Mouse (Mus musculus) megakaryocyte, embryonic 14.5 days (primary cell): Measurements from ENCODE around the gene Pkn1. TPM values are rescaled to one million over a fixed set of nuclear protein-coding genes. Genes with fewer than 3 reads are reported as not detected.

Source experiments
- H3K27me3 ChIP-seq: replicated peaks from 2 replicates; pipeline ENCODE3; 2012; ENCODE audit warnings: inconsistent platforms
- H3K36me3 ChIP-seq: replicated peaks from 2 replicates; pipeline ENCODE3; 2012; ENCODE audit warnings: low read length, inconsistent platforms, mixed read lengths
- H3K4me1 ChIP-seq: 2 replicates; pipeline ENCODE4 v1.6.1; 2012; ENCODE audit warnings: inconsistent platforms
- H3K4me3 ChIP-seq: replicated peaks from 2 replicates; pipeline ENCODE3; 2012; ENCODE audit warnings: moderate library complexity, mild to moderate bottlenecking, inconsistent platforms
- H3K9me3 ChIP-seq: 2 replicates; pipeline ENCODE4 v1.6.1; 2012; ENCODE audit warnings: inconsistent platforms
- FLI1 ChIP-seq: IDR thresholded peaks from 2 replicates; pipeline ENCODE4 v1.6.1; 2012; ENCODE audit warnings: low read length, inconsistent platforms, mixed read lengths
- GATA1 ChIP-seq: IDR thresholded peaks from 3 replicates; pipeline ENCODE4 v1.6.1; 2012; ENCODE audit warnings: mixed read lengths, low read length, inconsistent platforms, borderline replicate concordance
- polyA plus RNA-seq: library from polyadenylated mRNA; stranded (reverse); fragments of >175 nt; gene quantifications from 2 replicates; pipeline ENCODE4 v1.2.3, GENCODE M21; 2012; ENCODE audit warnings: low replicate concordance; ENCODE audit not compliant: insufficient read depth

Gene Pkn1
- polyA plus RNA-seq, 1 experiment = 73.0 TPM

- TF ChIP-seq GATA1 = no peak
- no peak for TF ChIP-seq FLI1
- peaks cover 85% of the 10 kb centered on the region for H3K36me3 ChIP-seq
- H3K4me3 ChIP-seq = no peak overlapping the region
- H3K4me1 ChIP-seq = peaks cover 40% of the 10 kb centered on the region
- no peaks in the 10 kb centered on the region for H3K9me3 ChIP-seq
- H3K27me3 ChIP-seq = no peaks in the 10 kb centered on the region
These were observed 9.7 kb downstream of the Pkn1 start for GRCm38 (mm10) chr8:83689264-83689663.

- Histone ChIP-seq H3K4me3 (no peak overlapping the region), H3K9me3 (no peaks in the 10 kb centered on the region), H3K36me3 (peaks cover 95% of the 10 kb centered on the region), H3K4me1 (peaks cover 35% of the 10 kb centered on the region), H3K27me3 (no peaks in the 10 kb centered on the region)
- no peak for TF ChIP-seq GATA1
- TF ChIP-seq FLI1 = no peak
These were observed 14.5 kb downstream of the Pkn1 start for GRCm38 (mm10) chr8:83684517-83684916.

GRCm38 (mm10) chr8:83681099-83681498 lies 17.9 kb downstream of the Pkn1 start:
- peaks cover 100% of the 10 kb centered on the region for H3K36me3 ChIP-seq
- no peaks in the 10 kb centered on the region for H3K9me3 ChIP-seq
- TF ChIP-seq FLI1 (no peak), GATA1 (no peak)
- H3K4me1 ChIP-seq = peaks cover 29% of the 10 kb centered on the region
- H3K4me3 ChIP-seq = no peak overlapping the region
- no peaks in the 10 kb centered on the region for H3K27me3 ChIP-seq

GRCm38 (mm10) chr8:83680603-83681002 lies 18.4 kb downstream of the Pkn1 start:
- Histone ChIP-seq H3K36me3 (peaks cover 100% of the 10 kb centered on the region), H3K4me3 (no peak overlapping the region), H3K27me3 (no peaks in the 10 kb centered on the region), H3K9me3 (no peaks in the 10 kb centered on the region), H3K4me1 (peaks cover 24% of the 10 kb centered on the region)
- TF ChIP-seq GATA1 (no peak), FLI1 (no peak)

GRCm38 (mm10) chr8:83679866-83680265 lies 19.1 kb downstream of the Pkn1 start:
- H3K4me1 ChIP-seq = peaks cover 21% of the 10 kb centered on the region
- H3K4me3 ChIP-seq = no peak overlapping the region
- no peaks in the 10 kb centered on the region for H3K27me3 ChIP-seq
- no peaks in the 10 kb centered on the region for H3K9me3 ChIP-seq
- peaks cover 100% of the 10 kb centered on the region for H3K36me3 ChIP-seq
- TF ChIP-seq FLI1 (no peak), GATA1 (no peak)

GRCm38 (mm10) chr8:83674497-83674896 lies 24.5 kb downstream of the Pkn1 start:
- Histone ChIP-seq H3K4me3 (no peak overlapping the region), H3K27me3 (no peaks in the 10 kb centered on the region), H3K9me3 (no peaks in the 10 kb centered on the region), H3K4me1 (peaks cover 9% of the 10 kb centered on the region; the same call in 1 of the 2 replicates), H3K36me3 (peaks cover 100% of the 10 kb centered on the region)
- TF ChIP-seq FLI1 (no peak), GATA1 (no peak)

GRCm38 (mm10) chr8:83672936-83673335 lies 26.0 kb downstream of the Pkn1 start:
- H3K36me3 ChIP-seq = peaks cover 100% of the 10 kb centered on the region
- peaks cover 9% of the 10 kb centered on the region; the same call in 1 of the 2 replicates for H3K4me1 ChIP-seq
- no peak for TF ChIP-seq GATA1
- TF ChIP-seq FLI1 = no peak
- no peaks in the 10 kb centered on the region for H3K27me3 ChIP-seq
- no peak overlapping the region for H3K4me3 ChIP-seq
- H3K9me3 ChIP-seq = 0 out of 2 replicates have a peak, but pooled peaks cover 7% of the 10 kb centered on the region

GRCm38 (mm10) chr8:83669013-83669412 lies 30.0 kb downstream of the Pkn1 start:
- H3K4me1 ChIP-seq = peaks cover 35% of the 10 kb centered on the region
- no peak overlapping the region for H3K4me3 ChIP-seq
- H3K27me3 ChIP-seq = no peaks in the 10 kb centered on the region
- TF ChIP-seq FLI1 = no peak
- no peak for TF ChIP-seq GATA1
- H3K9me3 ChIP-seq = 0 out of 2 replicates have a peak, but pooled peaks cover 7% of the 10 kb centered on the region
- peaks cover 99% of the 10 kb centered on the region for H3K36me3 ChIP-seq

- Histone ChIP-seq H3K36me3 (peaks cover 99% of the 10 kb centered on the region), H3K4me1 (peaks cover 35% of the 10 kb centered on the region), H3K9me3 (0 out of 2 replicates have a peak, but pooled peaks cover 7% of the 10 kb centered on the region), H3K4me3 (no peak overlapping the region), H3K27me3 (no peaks in the 10 kb centered on the region)
- no peak for TF ChIP-seq FLI1
- TF ChIP-seq GATA1 = no peak
These were observed 30.7 kb downstream of the Pkn1 start for GRCm38 (mm10) chr8:83668010-83668916.

- Histone ChIP-seq H3K36me3 (peaks cover 99% of the 10 kb centered on the region), H3K4me1 (peaks cover 40% of the 10 kb centered on the region), H3K9me3 (0 out of 2 replicates have a peak, but pooled peaks cover 7% of the 10 kb centered on the region), H3K4me3 (no peak overlapping the region), H3K27me3 (no peaks in the 10 kb centered on the region)
- TF ChIP-seq FLI1 (no peak), GATA1 (no peak)
These were observed 31.5 kb downstream of the Pkn1 start for GRCm38 (mm10) chr8:83667526-83667925.
